Mouse (Mus musculus): ENCODE measurements around the gene Armc9.

Gene Armc9

DNA sequence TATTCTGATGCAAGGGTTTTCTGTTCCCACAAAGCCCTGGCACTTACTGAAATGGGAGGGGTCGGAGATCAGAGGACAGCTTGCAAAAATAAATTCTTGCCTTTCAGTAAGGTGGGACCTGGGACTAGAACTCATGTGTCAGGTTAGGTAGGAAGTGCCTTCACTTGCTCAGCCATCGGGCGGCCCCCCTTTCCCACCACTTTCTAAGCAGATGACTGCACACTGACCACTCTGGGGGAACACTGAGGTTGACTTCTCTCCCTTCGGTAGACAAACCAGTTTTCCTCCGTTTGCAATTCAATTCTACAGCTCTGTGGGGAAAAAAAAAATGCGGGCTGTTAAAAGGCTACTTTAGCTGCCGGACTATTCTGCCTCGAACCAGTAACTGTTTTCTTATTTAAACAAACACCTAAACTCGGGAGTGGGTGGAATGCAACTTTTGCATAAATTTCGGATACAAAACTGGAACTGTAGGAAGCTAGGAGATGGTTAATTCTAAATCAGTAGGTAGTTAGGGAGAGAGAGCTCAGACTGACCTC lies 157.0 kb downstream of the Armc9 start:
- in situ Hi-C loops (cut with MseI, MboI): no loop called here

DNA sequence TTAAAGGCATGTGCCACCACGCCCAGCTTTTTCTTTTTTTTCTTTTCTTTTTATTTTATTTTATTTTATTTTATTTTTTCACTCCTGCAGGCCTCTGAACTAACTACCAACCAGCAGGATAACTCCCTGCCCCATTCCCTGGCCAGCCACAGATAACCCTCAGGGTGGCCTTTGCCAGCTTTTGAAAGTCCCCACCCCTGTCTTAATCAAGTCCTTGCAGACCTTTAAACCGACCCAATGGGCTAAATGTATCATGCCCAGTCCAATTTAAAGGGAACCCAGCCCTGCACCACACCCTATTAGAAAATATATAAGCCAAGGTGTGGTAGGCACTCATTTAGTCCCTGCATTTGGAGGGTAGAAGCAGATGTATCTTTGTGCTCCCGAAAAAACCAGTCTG lies 157.7 kb downstream of the Armc9 start:
- in situ Hi-C loops (cut with MseI, MboI): no loop called here

DNA sequence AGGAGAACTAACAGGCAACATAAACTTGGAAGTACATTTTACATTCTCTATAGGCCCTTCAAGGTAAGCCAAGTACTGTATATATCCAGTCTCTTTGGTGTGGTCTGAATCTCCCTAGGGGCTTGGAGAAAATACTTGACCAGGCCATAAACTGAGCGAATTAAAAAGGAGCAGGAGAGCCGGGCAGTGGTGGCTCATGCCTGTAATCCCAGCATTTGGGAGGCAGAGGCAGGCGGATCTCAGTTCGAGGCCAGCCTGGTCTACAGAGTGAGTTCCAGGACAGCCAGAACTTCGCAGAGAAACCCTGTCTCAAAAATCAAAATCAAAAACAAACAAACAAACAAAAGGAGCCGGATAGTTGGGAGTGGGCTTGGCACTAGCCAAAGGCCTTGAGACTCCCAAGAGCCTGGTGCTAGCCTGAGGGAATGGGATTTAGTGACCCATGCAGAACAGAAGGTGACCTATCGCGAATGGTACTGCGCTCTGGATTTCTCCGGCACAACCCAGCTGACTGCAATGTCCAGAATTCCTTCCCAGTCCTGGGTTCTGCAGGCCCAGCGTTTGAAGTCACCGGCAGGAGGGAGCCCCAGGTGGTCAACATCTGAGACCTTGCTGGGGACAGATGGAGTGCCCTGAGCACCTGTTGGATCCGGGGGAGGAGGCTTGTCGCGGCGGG lies 158.7 kb downstream of the Armc9 start:
- in situ Hi-C loops (cut with MseI, MboI): no loop called here

DNA sequence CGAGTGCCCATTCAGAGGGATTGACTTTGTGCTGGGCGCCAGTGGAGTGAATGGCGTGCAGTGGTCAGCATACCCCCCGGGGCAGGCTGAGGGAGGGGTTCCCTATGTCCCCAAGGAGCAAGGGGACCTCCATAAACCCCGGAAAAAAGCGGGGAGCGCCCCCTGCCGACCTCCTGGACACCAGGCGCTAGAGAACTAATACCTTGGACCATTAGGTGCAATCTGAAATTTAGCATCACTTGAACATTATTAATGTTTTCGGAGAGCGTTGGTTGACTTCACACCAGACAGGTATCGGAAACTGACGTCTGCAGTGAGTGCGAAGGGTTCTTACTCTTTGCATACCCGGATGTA lies 159.2 kb downstream of the Armc9 start:
- in situ Hi-C loops (cut with MseI, MboI): no loop called here

DNA sequence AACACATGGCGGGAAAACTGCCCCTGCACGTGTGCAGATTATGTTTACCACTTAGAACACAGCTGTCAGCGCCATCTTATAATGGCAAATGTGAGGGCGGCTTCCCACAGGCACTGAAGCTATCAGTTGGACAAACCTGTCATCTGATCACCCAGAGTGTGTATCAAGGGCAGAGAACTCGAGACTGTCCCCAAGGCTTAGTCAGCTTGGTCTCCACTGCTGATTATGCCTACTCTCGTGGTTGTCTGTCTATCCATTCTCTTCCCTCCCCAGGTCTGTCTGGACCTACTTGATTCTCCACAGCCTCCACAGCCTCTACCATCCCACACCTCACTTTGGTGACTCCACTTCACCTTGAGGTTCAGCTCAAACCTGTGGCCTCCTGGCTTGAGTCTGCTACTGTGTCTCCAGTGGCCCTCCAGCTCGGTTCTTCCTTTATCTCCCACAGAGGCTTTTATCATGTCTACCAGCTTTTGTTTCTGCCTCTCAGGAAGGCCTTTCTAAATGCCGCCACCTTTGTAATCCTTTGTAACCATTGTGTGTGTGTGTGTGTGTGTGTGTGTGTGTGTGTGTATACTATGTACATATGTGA lies 166.3 kb downstream of the Armc9 start:
- in situ Hi-C loops (cut with MseI, MboI): no loop called here
